Mouse (Mus musculus) megakaryocyte-erythroid progenitor cell, adult 5-6 weeks (primary cell): ENCODE measurements around the gene Retreg3. TPM values are rescaled to one million over a fixed set of nuclear protein-coding genes. Genes with fewer than 3 reads are reported as not detected.

Experiments
- ATAC-seq: replicated peaks from 2 replicates; pipeline ENCODE4 v1.8.0; 2016; ENCODE audit warnings: mild to moderate bottlenecking, inconsistent platforms; ENCODE audit not compliant: severe bottlenecking, poor library complexity, low FRiP score, low TSS enrichment
- total RNA-seq, 2 experiments: library from RNA; stranded (forward) in 1 of 2; stranded (reverse) in 1 of 2; fragments of 200-1000, 215-1000 nt in 1 of 2; fragments of >200 nt in 1 of 2; fragmentation: Nextera tagmentation in 1 of 2; gene quantifications; 2 replicates each; pipeline ENCODE4 v1.2.3; 2014 to 2017

Retreg3 gene
- total RNA-seq, 2 experiments from 2014 or later, result 17.0 to 36.7 TPM

DNA sequence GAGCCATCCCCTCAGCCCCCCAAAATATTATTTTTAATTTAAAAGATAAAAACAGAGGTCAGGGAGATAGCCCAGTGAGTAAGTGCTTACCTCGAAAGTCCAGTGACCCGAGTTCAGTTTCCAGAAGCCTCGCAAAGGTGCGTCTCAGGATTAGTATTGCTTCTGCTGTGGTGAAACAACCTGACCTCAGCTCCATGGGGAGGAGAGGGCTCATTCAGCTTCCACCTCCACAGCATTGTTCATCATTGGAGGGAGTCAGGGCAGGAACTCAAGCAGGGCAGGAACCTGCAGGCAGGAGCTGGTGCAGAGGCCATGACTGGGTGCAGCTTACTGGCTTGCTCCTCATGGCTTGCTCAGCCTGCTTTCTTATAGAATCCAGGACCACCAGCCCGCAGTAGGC lies 58.6 kb downstream of the Retreg3 start:
- no peak for ATAC-seq

DNA sequence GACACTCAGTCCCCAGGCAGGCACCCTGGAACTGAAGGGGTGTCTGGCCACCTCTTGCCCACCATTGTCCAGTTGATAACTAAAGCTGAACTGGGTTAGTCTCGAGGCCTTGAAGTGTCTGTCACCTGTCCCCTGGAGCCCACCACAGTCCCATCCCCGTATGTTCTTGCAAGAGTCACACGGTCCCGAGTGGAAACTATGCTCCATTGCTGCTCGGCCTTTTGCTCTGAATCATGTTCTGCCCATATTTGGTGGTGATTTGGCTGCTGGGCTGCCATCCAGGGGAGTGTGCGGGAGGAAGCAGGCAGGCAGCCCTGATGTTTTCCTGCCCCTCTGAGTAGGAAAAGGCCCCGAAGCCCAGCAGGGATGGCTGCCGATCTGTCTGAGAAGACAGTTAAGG lies 59.6 kb downstream of the Retreg3 start:
- ATAC-seq, result no peak

DNA sequence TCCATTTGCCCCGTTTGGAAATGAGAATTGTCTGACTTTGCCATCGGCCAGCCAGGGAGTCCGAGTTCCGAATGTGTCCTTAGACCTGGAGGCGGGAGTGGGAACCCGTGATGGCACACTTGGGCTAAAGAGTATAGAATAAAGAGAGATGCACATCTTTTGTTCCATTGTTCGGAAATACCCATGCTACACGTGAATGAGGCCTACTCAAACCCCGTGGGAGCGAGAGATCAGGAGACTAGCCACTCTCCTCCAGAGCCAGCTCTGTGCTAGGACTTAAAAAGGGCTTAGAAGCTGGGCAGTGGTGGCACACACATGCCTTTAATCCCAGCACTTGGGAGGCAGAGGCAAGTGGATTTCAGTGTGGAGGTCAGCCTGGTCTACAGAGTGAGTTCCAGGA lies 60.2 kb downstream of the Retreg3 start:
- ATAC-seq, result no peak

DNA sequence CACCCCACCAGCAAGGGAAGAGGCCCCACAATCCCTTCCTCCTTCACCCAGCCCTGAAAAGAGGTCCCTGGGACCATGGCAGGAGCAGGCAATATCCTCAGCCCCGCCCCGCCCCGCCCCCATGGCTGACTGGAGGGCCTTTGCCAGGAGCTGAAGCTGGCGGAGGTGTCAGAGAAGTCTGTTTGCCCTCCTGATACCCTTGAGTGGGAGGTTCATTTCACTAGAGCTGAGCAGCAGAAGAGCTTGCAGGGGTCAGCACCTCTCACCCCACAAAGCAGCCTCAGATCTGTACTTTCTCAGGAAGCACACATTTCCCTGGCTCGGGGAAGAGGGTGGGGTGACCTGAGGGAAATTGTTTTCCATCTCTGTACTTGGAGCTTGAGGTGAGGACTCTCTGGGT lies 61.0 kb downstream of the Retreg3 start:
- no peak for ATAC-seq

DNA sequence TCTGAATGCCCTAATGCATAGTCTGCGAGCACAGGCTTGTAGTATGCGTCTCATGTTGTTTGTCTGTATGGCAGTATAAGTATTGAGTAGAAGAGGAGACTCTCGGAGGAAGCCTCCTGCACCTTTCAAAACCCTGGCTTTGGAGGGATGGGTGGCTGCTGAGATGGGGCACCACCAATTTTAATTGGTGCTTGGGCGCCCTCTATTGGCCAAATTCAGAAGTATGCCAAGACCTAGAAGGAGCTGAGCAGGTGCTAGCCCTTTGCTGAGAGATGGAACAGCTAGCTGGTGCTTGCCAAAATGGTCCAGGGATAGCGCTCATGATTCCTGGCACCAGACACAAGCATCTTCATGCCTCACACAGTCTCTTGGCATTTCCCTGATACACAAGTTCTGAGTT lies 61.8 kb downstream of the Retreg3 start:
- ATAC-seq, result peak; percentile 69

DNA sequence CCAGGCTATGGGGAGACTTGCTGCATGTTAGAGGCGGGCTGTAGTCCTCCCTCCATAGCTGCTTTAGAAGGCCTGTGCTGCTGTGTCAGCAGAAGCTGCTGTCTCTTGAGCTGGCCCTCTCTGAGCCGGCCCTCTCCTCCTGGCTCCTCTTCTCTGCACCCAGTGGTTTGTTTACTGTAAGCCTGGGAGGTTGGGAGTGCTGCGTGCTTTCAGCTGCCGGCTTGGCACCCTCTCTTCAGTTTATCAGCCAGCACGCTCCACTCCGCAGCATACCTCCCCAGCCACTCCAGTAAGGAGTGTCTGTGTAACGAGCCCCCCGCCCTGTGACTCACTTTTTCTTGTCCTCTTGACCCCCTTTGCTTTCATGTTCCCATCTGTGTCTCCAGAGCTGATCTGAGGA lies 62.8 kb downstream of the Retreg3 start:
- ATAC-seq, result no peak

DNA sequence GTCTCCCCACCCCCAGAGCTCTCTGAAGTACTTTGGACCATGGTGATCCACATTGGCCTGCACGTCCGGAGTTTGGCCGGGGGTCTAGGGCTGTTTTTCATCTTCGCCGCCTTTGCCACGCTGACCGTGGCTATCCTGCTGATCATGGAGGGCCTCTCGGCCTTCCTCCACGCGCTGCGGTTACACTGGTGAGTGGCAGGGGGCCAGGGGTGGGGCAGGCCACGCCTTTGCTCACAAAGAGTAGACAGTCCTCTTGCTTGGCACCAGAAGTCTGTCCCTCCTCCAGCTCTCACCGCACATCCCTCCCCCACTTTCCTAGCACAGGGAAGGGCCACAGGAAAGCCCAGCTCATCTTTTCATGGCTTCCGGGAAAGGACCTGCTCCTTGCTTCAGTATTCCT lies 64.3 kb downstream of the Retreg3 start:
- ATAC-seq, result 0 out of 2 replicates have a peak, but pooled peaks have one; percentile 43

DNA sequence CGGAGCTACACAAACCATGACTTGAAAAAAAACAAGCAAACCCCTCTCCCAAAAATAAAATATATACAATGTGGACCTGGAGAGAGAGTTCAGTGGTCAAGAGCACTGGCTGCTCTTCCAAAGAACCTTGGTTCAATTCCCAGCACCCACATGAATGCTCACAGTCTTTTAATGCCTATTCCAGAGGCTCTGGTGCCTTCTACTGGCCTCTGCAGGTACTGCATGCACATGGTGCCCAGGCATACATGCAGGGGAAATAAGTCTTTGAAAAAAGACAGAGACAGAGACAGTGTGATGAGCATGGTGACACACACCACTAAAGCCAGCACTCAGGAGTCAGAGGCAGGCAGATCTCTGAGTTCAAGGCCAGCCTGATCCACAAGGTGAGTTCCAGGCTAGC lies 65.7 kb downstream of the Retreg3 start:
- ATAC-seq, result no peak

DNA sequence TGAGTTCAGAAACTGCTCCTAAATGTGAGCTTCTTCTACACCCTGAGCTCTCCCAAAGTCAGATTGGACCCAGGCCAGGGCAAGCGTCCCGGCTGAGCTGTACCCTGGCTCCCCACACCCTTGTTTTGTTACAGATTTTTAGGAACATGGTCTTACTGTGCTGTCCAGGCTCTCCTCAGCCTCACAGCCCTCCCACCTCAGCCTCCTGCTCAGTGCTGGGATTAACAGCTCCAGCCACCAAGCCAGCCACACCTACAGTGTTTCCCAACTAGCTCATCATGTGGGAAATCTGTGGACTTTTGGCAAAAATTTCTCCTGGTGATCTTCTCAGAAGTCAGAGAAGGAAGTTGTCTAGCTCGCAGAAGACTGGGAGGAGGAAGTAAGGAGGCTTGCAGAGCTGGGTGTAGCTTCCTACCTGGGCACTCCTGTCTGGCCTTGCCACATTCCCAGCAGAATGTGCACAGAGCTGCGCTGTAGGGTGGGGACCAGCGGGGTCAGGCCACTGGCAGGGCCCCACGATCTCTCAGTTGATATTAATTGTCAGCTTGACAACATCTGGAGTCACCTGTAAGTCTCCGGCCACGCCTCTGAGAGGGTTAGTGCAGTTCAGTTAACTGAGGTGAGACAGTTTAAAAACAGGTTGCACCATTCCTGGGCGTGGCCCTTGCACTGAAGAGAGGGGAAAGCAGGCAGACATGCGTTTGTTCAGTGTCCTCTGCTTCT lies 66.8 kb downstream of the Retreg3 start:
- ATAC-seq, result no peak

DNA sequence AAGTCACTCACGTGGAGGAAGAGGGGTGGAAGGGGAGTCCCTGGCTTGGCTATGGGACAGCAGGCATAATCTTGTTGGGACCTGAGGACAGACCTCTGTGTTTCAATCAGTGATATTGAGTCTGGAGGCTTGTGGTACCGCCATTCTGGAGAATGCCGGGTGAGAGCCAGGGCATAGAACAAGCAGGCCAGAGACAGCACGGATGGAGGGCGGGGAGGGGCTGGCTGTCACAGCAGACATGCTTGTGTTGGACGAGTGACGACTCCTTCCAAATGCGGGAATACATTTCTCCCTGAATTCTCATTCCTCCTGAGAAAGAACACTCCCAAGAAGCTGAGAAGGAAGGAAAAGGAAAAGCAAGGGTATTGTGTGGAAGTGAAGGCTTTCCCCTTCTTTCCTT lies 68.1 kb downstream of the Retreg3 start:
- ATAC-seq, result no peak

DNA sequence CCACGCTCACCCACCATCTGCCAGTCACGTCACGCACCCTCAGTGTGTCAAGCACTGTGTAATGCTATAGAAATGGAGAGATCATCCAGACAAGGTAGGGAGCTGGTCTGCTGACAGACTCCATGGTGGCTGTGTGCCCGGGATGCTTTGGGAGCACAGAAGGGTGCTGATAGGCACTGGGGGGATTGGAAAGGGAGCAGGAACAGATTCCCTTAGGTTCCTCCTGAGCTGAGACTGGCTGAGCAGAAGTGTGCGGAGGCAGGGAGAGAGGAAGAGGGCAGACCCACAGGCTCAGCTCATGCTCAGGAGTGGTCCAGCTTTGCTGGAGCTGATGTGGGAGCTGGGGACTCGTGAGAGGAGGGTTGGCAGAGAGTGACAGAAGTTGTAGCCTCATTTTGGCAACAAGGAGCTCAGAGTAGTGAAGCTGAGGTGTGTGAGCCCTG lies 68.6 kb downstream of the Retreg3 start:
- no peak for ATAC-seq

DNA sequence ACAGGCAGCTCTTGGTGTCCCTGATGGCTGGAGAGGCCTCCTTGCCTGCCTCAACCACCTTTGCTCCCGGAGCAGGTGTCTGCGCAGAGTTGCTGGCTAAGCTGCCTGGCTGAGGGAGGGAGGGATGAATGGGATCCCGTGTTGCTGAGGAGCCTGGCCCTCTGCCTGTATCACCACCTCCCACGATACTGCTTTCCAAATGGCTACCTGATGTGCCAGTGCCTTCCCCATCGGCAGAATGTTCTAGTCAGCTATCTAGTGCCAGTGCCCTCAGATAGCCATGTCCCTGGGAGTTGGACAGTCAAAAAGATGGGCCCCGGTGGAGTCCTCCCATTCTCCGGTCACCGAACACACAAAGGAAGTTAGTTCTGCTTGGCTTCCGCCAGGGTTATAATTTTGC lies 69.3 kb downstream of the Retreg3 start:
- ATAC-seq, result no peak

DNA sequence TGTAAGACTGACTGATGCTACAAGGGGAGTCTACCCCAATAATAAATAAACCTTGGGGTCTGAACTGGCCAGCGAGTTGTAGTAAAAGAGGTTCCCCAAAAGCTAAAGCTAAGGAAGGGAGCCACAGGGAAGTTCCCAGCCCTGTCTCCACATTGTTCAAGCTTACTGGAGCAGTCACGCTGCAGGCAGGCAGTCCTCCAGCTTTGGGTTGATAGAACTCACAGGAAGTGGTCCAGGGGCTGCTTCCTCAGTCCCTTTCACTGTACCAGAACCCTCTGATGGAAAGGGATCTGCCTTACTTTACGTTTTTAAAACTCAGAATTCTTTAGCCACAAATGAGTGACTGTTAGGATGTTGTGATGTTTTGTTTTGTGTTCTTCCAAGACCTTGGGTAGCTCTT lies 72.2 kb downstream of the Retreg3 start:
- no peak for ATAC-seq

DNA sequence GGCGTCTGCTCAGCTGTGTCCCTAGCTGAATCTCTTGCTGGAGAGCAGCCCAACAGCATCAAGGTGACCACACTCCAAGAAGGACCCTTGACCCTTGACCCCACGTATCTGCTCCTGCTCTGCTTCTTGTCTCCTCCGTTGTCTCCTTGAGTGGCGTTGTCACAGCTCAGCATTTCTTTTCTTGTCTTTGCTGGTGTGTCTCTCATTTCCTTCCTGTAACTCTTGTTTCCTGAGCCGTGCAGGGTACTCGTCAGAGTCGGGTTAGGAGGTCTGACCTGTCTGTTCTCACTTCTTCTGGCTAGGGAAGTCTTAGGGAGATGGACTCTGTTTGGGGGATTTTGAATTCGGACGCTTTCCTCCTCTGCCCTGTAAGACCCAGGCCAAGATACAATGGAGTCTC lies 73.3 kb downstream of the Retreg3 start:
- no peak for ATAC-seq

Other genes starting within 250 kb of the Retreg3 start
- 16.7 and 20.2 TPM in 2 replicates for gene Stat3, start 180.4 kb downstream of the Retreg3 start, total RNA-seq (2014; fragmentation: Nextera tagmentation)
- gene Stat3, start 180.4 kb downstream of the Retreg3 start, total RNA-seq (2017), result 20.3 and 50.3 TPM in 2 replicates
- 2.4 and 3.7 TPM in 2 replicates for gene Cavin1, start 149.0 kb downstream of the Retreg3 start, total RNA-seq (2014; fragmentation: Nextera tagmentation)
- gene Cavin1, start 149.0 kb downstream of the Retreg3 start, total RNA-seq (2017), result 3.8 and 6.1 TPM in 2 replicates
- gene Atp6v0a1, start 110.4 kb downstream of the Retreg3 start, total RNA-seq (2014; fragmentation: Nextera tagmentation), result 65.0 and 67.0 TPM in 2 replicates
- gene Atp6v0a1, start 110.4 kb downstream of the Retreg3 start, total RNA-seq (2017), result 32.0 and 71.5 TPM in 2 replicates
- gene Naglu, start 49.9 kb downstream of the Retreg3 start, total RNA-seq (2014; fragmentation: Nextera tagmentation), result 1.5 and 4.3 TPM in 2 replicates
- 3.1 and 4.5 TPM in 2 replicates for gene Naglu, start 49.9 kb downstream of the Retreg3 start, total RNA-seq (2017)
- gene Hsd17b1, start 41.5 kb downstream of the Retreg3 start, total RNA-seq (2014; fragmentation: Nextera tagmentation), result not detected in 2 replicates
- gene Hsd17b1, start 41.5 kb downstream of the Retreg3 start, total RNA-seq (2017), result not detected in 2 replicates
- 27.3 and 30.7 TPM in 2 replicates for gene Coasy, start 37.3 kb downstream of the Retreg3 start, total RNA-seq (2014; fragmentation: Nextera tagmentation)
- 15.1 and 17.2 TPM in 2 replicates for gene Coasy, start 37.3 kb downstream of the Retreg3 start, total RNA-seq (2017)
- 46.8 and 53.3 TPM in 2 replicates for gene Mlx, start 32.6 kb downstream of the Retreg3 start, total RNA-seq (2014; fragmentation: Nextera tagmentation)
- gene Mlx, start 32.6 kb downstream of the Retreg3 start, total RNA-seq (2017), result 34.5 and 74.8 TPM in 2 replicates
- gene Psmc3ip, start 24.5 kb downstream of the Retreg3 start, total RNA-seq (2014; fragmentation: Nextera tagmentation), result 26.2 and 65.9 TPM in 2 replicates
- 38.0 and 79.3 TPM in 2 replicates for gene Psmc3ip, start 24.5 kb downstream of the Retreg3 start, total RNA-seq (2017)
- 51.9 and 55.2 TPM in 2 replicates for gene Tubg1, start within 50 bp of the Retreg3 start, total RNA-seq (2014; fragmentation: Nextera tagmentation)
- 28.7 and 42.7 TPM in 2 replicates for gene Tubg1, start within 50 bp of the Retreg3 start, total RNA-seq (2017)
- not detected in 2 replicates for gene Tubg2, start 36.0 kb upstream of the Retreg3 start, total RNA-seq (2014; fragmentation: Nextera tagmentation)
- not detected in 2 replicates for gene Tubg2, start 36.0 kb upstream of the Retreg3 start, total RNA-seq (2017)
- not detected in 2 replicates for gene Cntnap1, start 50.6 kb upstream of the Retreg3 start, total RNA-seq (2014; fragmentation: Nextera tagmentation)
- 0.15 TPM in 1 of 2 replicates, not detected in the other for gene Cntnap1, start 50.6 kb upstream of the Retreg3 start, total RNA-seq (2017)
- gene Plekhh3, start 51.5 kb upstream of the Retreg3 start, total RNA-seq (2014; fragmentation: Nextera tagmentation), result not detected in 2 replicates
- not detected in 2 replicates for gene Plekhh3, start 51.5 kb upstream of the Retreg3 start, total RNA-seq (2017)
- not detected in 2 replicates for gene Ccr10, start 55.5 kb upstream of the Retreg3 start, total RNA-seq (2014; fragmentation: Nextera tagmentation)
- gene Ccr10, start 55.5 kb upstream of the Retreg3 start, total RNA-seq (2017), result not detected in 2 replicates
- 18.2 and 20.6 TPM in 2 replicates for gene Ezh1, start 106.6 kb upstream of the Retreg3 start, total RNA-seq (2014; fragmentation: Nextera tagmentation)
- 13.8 and 20.3 TPM in 2 replicates for gene Ezh1, start 106.6 kb upstream of the Retreg3 start, total RNA-seq (2017)
- not detected in 2 replicates for gene Ramp2, start 126.1 kb upstream of the Retreg3 start, total RNA-seq (2014; fragmentation: Nextera tagmentation)
- gene Ramp2, start 126.1 kb upstream of the Retreg3 start, total RNA-seq (2017), result not detected in 2 replicates
- 112 and 137 TPM in 2 replicates for gene Vps25, start 133.8 kb upstream of the Retreg3 start, total RNA-seq (2014; fragmentation: Nextera tagmentation)
- 44.7 and 71.5 TPM in 2 replicates for gene Vps25, start 133.8 kb upstream of the Retreg3 start, total RNA-seq (2017)
- gene Wnk4, start 140.7 kb upstream of the Retreg3 start, total RNA-seq (2014; fragmentation: Nextera tagmentation), result 0.25 and 1.4 TPM in 2 replicates
- gene Wnk4, start 140.7 kb upstream of the Retreg3 start, total RNA-seq (2017), result 0.05 and 0.30 TPM in 2 replicates
- 2.3 and 3.7 TPM in 2 replicates for gene Cntd1, start 159.1 kb upstream of the Retreg3 start, total RNA-seq (2014; fragmentation: Nextera tagmentation)
- 2.1 and 4.2 TPM in 2 replicates for gene Cntd1, start 159.1 kb upstream of the Retreg3 start, total RNA-seq (2017)
- gene Coa3, start 159.2 kb upstream of the Retreg3 start, total RNA-seq (2014; fragmentation: Nextera tagmentation), result 67.5 and 86.7 TPM in 2 replicates
- 28.4 and 40.6 TPM in 2 replicates for gene Coa3, start 159.2 kb upstream of the Retreg3 start, total RNA-seq (2017)
- 86.7 and 98.7 TPM in 2 replicates for gene Becn1, start 182.4 kb upstream of the Retreg3 start, total RNA-seq (2014; fragmentation: Nextera tagmentation)
- 160 and 162 TPM in 2 replicates for gene Becn1, start 182.4 kb upstream of the Retreg3 start, total RNA-seq (2017)
- 239 and 277 TPM in 2 replicates for gene Psme3, start 196.3 kb upstream of the Retreg3 start, total RNA-seq (2014; fragmentation: Nextera tagmentation)
- 176 and 226 TPM in 2 replicates for gene Psme3, start 196.3 kb upstream of the Retreg3 start, total RNA-seq (2017)
- 7.6 and 11.5 TPM in 2 replicates for gene Aoc2, start 205.2 kb upstream of the Retreg3 start, total RNA-seq (2014; fragmentation: Nextera tagmentation)
- 1.9 and 2.9 TPM in 2 replicates for gene Aoc2, start 205.2 kb upstream of the Retreg3 start, total RNA-seq (2017)
- not detected in 2 replicates for gene Aoc3, start 210.7 kb upstream of the Retreg3 start, total RNA-seq (2014; fragmentation: Nextera tagmentation)
- gene Aoc3, start 210.7 kb upstream of the Retreg3 start, total RNA-seq (2017), result 0.69 TPM in 1 of 2 replicates, not detected in the other
- not detected in 2 replicates for gene G6pc, start 247.7 kb upstream of the Retreg3 start, total RNA-seq (2014; fragmentation: Nextera tagmentation)
- gene G6pc, start 247.7 kb upstream of the Retreg3 start, total RNA-seq (2017), result not detected in 2 replicates